Mouse (Mus musculus): Measurements from ENCODE around the gene Pla2g4e. TPM values are rescaled to one million over a fixed set of nuclear protein-coding genes. Genes with fewer than 3 reads are reported as not detected.

The Pla2g4e gene
- total and polyA plus RNA-seq, 3 experiments: not detected

GRCm38 (mm10) chr2:120129252-120129908, 115.8 kb downstream of the Pla2g4e start:
- TF ChIP-seq ZMIZ1 (IDR thresholded peaks at IDR 0.05; ENCODE audit: low read depth, low read length) (no peak), NELFE (IDR thresholded peaks at IDR 0.05; ENCODE audit: low read depth, low read length) (no peak), MAX (IDR thresholded peaks at IDR 0.05; ENCODE audit: low read length) (no peak), CHD2 (IDR thresholded peaks at IDR 0.05; ENCODE audit: low read length) (no peak), MYC (IDR thresholded peaks at IDR 0.05; ENCODE audit: low read depth, low read length) (no peak), CTCF (IDR thresholded peaks at IDR 0.05 in 2 of 3, conservative IDR thresholded peaks at IDR 0.05 in 1 of 3; ENCODE audit: control insufficient read depth in 1 of 3, insufficient read depth in 1 of 3, low read depth in 2 of 3, low read length in 3 of 3, poor library complexity in 1 of 3, severe bottlenecking in 1 of 3) (no peak), GABPA (IDR thresholded peaks at IDR 0.05; ENCODE audit: low read depth, low read length) (no peak), GATA1 (IDR thresholded peaks at IDR 0.05; ENCODE audit: low read depth, low read length) (no peak), MEF2A (IDR thresholded peaks at IDR 0.05; ENCODE audit: extremely low read depth, insufficient replicate concordance, low read depth, low read length, poor library complexity, severe bottlenecking) (no peak), SIN3A (IDR thresholded peaks at IDR 0.05; ENCODE audit: low read length) (no peak), POLR2A (IDR thresholded peaks at IDR 0.05; ENCODE audit: control insufficient read depth in 1 of 2, insufficient read depth in 1 of 2, low read depth in 1 of 2, low read length in 2 of 2, poor library complexity in 1 of 2) (no peak), NRF1 (IDR thresholded peaks at IDR 0.05; ENCODE audit: insufficient read depth, low read depth, low read length, poor library complexity, severe bottlenecking) (no peak), MXI1 (IDR thresholded peaks at IDR 0.05; ENCODE audit: low read depth, low read length) (no peak), HCFC1 (IDR thresholded peaks at IDR 0.05; ENCODE audit: low read depth, low read length) (no peak), MAZ (IDR thresholded peaks at IDR 0.05; ENCODE audit: low read depth, low read length) (no peak), EP300 (IDR thresholded peaks at IDR 0.05; ENCODE audit: low read depth in 1 of 2, low read length in 2 of 2) (no peak), SMC3 (IDR thresholded peaks at IDR 0.05; ENCODE audit: low read depth, low read length) (no peak), USF2 (IDR thresholded peaks at IDR 0.05; ENCODE audit: borderline replicate concordance in 1 of 2, insufficient read depth in 1 of 2, low read depth in 1 of 2, low read length in 2 of 2) (no peak), POLR2AphosphoS5 (IDR thresholded peaks at IDR 0.05; ENCODE audit: borderline replicate concordance, low read depth, low read length) (no peak), TCF12 (IDR thresholded peaks at IDR 0.05; ENCODE audit: low read depth, low read length) (no peak)
- no peak overlapping the region for H3K4me3 ChIP-seq (ENCODE audit: control insufficient read depth in 1 of 2, insufficient read depth in 1 of 2, low read depth in 2 of 2, low read length in 2 of 2)
- peaks cover 0 to under 1% of the 10 kb centered on the region in 2 experiments; a peak in 3 of 4 replicates for H3K36me3 ChIP-seq (ENCODE audit: control insufficient read depth in 1 of 2, insufficient read depth in 2 of 2, low read length in 2 of 2)
- H3K9me3 ChIP-seq (replicated peaks; ENCODE audit: insufficient read depth, low read length): no peaks in the 10 kb centered on the region
- DNase-seq (ENCODE audit: low read depth, low spot score): no peak
- peaks cover 0 to under 1% of the 10 kb centered on the region in 2 experiments; a peak in 2 of 4 replicates for H3K4me1 ChIP-seq (ENCODE audit: control insufficient read depth in 1 of 2, insufficient read depth in 2 of 2, low read length in 2 of 2)
- H3K27me3 ChIP-seq (ENCODE audit: control insufficient read depth in 1 of 2, insufficient read depth in 2 of 2, low read length in 2 of 2): no peaks in the 10 kb centered on the region
- no peak overlapping the region for H3K27ac ChIP-seq (ENCODE audit: control insufficient read depth, low read depth, low read length)
- no peak overlapping the region for H3K9ac ChIP-seq (ENCODE audit: control insufficient read depth, low read depth, low read length, poor library complexity, severe bottlenecking)
- no peaks in the 10 kb centered on the region for H3K79me2 ChIP-seq (ENCODE audit: control insufficient read depth, insufficient read depth, low read length, poor library complexity)
